Mouse (Mus musculus) ovary, postnatal 36 days (tissue): ENCODE results near the gene Cib1.
A peak's percentile ranks its signal among the peaks of the same experiment; 100 is the strongest.

Experiments
- DNase-seq: peaks from one replicate; pipeline ENCODE4 v3.0.0; 2022; ENCODE audit warnings: low spot score, mixed read lengths

Cib1 gene

DNA sequence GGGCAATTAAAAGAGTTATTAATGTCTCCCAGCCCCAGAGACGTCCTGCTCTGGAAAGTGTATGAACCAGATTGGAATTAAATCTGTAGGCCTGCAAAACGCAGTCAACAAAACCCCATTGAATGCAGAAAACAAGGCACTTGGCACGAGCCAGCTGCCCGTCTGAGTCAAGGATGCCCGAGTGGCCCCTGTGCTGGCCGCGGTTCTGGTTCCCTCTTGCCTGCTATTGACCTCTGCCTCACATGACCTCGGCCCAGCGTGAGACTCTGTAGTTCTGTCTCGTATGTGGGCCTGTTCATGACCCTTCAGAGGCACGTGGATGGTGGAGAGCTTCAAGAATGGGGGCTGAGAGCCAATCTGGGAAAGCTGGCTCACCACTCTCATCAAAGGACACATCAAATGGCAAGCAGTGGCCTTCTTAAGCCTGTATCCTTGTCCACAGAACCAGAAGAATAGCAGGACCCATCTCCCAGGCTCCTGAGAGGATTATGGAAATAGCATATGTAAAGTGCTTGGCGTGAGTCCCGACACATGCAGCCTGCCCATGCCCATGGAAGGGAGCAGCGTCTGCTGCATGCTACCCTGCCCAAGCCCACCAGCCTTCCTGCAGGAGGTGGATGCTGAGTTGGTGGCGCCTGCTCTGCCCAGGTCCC lies 30.6 kb downstream of the Cib1 start:
- no peak for DNase-seq

DNA sequence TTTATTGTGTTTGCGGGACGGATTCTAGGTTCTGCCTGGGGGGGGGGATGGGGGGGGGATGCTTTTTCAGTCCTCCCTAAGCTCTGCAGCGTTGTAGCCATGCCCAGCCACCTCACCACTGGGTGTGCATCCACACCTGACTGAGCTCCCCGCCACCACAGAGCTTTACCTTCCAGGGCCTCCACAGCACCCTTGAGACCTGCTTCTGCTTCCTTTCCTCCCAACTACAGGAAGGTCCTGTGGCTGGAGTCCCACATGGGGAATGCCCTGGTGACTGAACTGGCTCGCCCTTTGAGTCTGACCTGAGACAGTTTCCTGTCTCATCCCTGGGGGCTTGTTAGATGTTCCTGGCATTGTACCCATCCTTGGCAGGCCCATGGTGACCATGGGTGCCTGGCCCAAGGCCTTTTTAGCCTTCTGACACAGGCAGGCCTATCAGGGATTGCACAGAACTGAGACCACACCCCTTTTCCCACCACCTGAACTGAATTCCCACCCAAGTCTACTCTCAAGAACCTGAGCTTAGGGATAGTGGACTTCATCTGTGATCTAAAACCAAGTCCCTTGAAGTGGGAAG lies 31.6 kb downstream of the Cib1 start:
- DNase-seq = no peak

DNA sequence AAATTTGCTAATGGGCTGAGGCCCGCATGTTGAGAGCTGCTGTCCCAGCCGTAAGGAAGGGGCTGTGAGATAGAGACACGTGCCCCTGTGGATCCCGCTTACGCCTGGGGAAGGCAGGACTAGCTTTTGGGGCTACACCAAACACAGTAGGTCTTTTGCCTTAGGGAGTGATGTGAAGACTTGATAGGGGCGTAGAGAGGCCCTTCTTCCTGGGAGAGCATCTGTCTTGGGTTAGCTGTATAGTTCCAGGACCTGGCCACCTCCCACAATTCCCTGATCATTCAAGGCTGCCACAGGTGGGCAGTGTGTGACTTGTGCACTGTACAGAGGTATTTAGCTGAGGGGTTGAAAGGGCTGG lies 32.0 kb downstream of the Cib1 start:
- DNase-seq = no peak

DNA sequence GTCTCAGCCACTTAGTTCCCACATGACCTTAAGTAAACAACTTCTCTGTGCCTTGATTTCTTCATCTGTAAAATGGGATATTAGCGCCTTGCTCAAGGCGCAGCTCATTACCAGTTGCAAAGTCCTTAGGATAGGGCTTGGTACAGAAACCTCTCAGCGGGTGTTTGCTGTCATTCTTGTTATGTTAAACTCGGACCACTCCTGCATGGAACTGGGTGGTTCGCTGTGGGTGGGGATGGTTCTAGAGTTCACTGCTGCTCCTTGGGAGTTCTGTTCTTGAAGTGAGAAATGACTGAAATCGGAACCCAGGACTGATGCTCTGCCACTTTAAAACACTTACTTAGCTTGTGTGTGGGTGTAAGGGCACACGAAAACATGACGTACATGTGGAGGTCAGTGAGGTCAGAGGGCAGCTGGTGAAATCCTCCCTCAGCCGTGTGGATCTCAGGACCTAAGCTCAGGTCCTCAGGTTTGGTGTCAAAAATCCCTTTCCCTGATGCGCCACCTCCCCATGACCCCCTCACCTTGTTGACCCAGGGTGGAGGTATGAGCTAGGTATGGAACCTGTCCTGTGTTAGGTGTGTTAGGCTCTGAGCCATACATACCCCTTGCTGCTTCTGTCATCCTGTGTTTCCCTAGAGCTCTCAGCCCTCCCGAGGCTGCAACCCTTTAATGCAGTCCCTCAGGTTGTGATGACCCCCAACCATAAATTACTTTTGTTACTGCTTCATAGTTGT lies 32.6 kb downstream of the Cib1 start:
- DNase-seq = no peak

DNA sequence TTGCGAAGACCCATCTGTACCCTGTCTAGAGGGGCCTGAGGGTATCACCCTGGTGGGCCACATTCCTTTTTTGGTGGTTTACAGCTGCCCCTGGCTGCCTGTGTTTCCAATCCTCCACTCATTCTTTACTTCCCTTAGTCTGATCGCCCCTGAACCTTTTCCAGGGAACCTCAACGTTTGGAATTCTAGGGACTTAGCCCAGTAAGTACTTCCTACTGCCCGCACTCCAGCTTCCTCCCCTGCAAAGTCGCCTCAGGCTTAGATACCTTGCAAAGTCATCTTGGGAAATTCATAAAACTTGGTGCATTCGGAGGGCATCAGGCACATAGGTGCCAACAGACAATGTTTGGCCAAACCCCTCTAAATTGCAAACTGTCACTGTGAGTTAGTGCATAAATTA lies 33.3 kb downstream of the Cib1 start:
- DNase-seq = no peak

DNA sequence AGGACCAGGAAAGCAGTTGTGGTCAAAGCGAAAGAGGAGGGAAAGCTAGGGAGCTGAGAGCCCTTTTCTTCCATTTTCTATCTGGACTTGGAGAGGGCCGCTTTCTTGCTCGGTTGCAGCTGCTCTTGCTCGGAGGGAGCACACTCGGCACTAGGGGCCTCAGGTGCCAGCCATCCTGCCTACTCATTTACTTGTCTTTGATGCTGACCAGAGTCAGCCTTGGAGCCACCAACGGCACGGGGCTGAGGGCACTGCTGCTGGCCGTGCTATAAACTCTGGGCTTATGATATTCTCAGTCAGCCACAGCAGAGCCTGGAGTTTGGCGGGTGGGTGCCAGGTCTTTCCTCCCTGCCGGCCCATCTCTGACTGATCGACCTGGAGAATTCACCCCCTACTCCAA lies 33.8 kb downstream of the Cib1 start:
- no peak for DNase-seq

DNA sequence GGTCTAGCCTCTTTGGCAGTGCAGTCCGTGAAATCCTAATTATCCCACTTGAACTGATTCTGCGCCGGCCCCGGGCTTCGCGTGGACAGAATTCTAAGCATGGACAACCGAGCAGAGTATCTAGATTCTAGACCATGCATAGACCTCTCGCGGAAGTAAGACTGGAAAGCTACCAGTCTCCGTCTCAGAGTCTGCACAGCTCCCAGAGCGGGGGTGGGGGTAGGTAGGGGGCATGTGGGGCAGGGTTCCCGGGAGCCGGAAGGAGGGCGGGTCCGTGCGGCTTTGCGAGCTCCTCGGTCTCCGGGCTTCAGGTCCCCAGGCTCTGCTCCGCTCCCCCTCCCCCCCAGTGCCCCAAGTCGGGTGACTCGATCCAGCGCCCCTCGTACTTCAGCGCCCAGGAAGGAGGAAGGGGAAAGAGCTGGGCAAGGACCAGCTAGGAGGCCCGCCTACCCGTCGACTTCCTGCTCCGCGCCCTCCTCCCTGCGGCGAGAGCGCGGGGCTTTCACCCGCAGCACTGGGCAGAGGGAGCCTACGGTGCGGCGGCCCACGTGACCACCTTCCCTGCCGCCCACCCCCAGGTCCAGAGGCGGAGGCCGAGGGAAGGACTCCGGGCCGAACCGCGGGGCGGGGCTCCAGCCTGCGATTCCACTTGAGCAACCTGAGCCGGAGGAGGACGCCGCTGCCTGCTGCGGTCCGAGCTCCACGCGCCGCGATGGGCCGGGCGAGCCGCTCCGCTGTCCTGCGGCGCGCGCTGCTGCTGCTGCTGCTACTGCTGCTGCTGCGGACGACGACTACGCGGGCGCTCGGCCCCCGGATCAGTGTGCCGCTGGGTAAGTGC lies 34.5 kb downstream of the Cib1 start:
- peak; percentile 89 for DNase-seq

DNA sequence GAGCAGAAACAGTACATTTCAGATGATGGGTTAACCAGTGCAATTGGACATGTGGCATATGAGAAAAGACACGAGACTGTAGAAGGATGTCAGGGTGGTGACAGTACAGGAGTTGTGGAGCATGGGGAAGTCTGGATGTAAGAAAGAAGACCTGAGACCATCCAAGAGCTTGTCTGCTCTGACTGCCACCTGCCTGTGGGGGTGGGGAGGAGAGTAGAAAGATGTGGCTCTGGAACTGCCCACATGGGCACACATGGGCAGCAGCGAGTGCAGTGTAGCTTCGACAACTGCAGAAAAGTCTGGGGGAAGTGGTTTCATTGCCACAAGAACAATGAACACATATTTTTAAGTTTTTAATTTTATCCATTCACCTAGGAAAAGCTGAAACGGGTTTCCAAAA lies 35.2 kb downstream of the Cib1 start:
- DNase-seq = no peak

DNA sequence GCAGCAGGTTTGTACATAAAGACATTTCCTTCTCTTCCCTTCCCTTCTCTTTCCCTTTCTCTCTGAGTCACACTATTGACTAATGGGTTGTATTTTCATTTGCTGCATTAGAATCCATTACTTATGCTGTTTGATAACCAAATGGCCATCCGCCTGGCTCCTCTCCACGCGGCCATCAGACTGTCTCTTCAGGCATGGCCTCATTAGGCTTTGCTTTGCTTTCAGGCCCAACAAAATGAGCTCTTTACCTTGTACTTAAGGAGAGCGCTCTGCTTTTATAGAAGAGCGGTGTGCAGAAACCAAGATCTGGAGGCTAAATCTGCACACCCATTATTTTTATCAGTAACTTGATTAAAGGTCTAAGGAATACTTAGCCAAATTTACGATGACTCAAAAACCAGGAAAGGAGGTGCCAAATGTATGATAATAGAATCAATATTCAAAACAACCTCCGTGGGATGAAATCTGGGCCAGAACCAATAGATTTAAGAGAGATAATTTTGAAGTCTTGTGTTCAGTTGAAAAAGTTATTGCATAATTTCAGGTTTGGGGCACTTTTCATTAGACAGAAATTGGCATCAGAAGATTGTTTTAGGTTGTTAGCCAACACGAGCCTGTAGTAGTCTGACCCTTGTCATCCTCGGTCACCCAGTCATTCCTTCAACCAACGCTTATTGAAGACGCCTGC lies 36.9 kb downstream of the Cib1 start:
- no peak for DNase-seq

DNA sequence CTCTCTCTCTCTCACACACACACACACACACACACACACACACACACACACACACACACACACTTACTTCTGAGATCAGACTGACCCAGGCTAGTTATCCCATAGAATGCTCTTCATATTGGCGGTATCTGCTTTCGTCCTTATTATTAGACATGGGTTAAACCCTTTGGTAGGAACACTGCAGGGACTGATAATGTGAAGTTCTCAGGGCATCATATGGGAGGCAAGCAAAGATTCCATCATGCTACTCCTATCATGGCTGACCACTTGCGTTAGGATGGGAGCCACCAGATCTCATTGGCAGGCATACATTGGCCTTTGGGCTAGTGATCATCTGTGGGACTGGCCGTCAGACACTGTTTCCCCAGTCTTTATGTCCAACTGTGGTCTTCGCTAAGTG lies 37.5 kb downstream of the Cib1 start:
- no peak for DNase-seq

DNA sequence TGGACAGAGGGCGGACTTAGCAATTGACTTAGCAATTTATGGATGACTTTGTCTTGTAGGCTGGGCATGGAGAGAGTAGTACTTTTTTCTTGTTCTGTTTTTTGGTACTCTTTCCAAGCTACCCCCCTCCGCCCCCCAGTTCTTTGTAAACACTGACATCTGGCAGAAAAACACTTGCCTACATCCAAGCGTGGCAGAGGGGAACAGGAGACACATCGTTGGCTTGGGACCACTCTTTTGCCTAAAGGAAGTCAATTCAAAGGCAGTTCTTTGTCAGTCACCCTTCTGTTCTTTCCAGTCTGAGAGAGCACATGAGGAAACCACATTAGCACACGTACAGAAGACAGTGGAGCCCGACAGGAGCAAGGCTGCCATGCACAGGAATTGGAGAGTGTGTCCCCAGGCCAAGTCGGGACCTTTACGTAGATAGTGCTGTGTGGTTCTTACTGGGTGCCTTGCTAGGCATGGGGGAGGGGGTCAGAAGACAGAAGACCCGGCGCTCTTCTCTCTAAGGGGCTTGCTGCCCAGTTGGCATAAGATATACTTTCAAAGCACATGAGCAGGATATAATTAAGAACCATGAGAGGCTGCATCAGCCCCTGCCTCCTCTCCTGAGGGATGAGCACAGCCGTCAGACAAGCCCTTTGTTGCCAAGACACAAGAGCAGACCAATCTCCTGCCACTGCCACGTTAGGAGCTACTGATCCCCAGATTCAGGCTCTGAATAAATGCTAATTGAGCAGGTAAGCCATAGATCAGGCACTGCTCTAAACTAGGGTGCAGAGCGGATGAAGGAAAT lies 38.5 kb downstream of the Cib1 start:
- DNase-seq = no peak

DNA sequence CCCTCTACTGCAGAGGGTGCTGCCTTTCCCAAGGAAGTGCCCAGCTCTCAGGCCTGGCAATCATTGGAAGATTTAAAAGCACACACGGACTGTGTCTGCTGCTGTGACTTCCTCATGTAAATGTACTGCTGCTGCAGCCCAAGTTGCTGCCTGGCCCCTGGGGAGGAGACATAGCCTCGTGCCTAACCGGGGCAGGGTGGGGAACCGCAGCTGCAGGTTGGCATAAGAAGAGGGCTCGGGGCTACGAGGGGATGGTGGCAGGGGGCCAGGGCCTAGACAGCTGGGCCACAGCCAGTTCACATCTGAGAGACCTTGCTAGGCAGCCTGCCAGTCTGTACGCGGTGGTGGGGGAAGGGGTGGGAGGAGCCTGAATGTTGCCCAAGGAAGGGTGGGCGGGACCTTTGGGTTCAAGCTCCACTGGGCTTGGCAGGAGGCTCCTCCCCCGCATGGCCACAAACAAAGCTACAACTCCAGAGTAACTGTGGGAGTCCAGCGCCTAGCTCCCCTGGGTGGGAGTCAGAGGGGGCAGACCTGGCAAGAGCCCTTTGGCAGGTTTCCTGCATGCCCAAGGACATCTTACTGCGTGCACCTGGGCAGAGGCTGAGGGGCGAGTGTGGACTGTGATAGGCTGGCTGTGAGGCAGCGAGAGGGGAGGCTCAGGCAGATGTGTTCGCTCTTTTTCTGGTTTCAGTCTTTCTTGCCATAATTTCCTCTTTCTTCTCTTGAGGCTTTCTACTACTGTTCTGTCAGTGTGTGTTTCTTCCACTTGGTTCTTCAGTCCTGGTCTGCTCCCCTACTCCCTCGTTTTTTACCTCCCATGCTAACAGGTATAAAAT lies 40.2 kb downstream of the Cib1 start:
- peak; percentile 88 for DNase-seq

DNA sequence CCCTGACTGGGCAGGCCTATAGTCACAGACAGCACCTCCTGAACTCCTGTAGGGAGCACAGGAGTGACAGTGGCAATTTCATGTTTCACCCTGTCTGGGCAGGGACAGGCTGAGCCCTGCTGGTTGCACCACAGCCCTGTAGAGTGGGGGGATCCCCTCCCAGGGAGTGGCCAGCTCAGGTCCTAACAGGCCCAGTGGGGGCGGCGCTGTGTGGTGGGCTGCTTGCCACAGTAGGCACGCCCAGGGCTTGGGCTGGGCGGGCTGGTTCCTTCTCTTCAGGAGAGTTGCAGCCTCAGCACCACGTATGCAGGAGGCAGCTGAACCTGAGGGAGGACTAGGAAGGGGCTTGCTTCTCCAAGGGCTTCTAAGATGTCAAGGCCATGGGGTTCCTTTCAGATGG lies 41.2 kb downstream of the Cib1 start:
- DNase-seq = peak; percentile 64

DNA sequence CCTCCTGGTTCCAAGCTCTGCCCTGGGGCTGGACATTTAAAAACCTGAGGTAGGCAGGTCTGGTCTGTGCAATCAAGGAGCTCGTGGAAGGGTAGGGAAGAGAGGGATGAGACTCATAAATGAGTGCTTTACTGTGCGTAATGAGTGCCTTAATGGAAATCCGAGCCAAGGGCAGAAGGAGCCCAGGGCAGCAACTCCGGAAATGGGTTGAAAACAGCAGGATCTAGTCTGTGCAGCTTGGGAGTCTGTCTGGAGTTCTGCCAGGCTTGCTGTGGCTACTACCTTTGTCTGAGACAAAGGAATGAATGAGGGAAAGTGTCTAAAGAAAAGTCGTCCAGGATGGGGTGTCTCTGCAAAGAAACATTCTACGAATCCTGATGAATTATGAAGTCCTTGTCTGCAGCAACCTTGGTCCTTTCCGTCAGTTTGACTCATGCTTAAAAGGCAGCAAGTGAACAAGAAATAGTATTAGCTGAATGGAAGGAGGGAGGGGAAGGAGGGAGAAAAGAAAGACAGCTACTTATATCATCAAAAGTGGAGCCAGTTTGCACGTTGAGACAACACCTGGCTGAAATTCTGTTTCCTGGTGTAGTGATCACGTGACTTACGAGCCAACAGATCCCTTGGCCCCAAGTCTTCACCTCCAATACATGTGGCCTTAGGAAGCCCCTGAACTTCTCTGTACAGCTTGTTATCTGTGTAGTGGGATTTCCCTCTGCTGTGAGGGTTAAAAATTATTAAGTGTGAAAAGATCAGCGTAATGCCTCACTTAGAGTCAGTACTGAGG lies 43.3 kb downstream of the Cib1 start:
- DNase-seq = no peak

DNA sequence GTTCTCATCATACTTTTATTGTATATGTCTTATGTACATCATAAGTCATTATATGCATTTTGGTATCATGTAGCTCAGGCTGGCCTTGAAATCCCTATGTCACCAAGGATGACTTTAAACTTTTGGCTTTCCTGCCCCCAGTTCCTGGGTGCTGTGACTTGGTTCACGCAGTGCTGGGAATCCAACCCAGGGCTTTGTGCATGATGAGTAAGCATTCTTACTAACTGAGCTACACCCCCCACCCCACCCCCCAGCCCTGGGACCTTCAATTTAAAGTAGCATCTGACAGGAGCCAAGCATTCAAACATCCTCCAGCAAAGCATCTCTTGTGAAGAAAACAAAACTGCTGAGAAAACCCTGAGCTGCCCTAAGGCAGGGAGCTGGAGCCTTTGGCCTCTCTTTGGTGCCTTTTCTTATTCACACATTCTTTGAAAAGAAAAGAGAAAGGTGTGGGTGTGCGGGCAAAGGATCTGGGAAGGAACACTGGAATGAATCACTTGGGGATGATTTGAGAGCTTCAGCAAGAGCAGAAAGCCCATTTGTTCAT lies 44.0 kb downstream of the Cib1 start:
- no peak for DNase-seq

DNA sequence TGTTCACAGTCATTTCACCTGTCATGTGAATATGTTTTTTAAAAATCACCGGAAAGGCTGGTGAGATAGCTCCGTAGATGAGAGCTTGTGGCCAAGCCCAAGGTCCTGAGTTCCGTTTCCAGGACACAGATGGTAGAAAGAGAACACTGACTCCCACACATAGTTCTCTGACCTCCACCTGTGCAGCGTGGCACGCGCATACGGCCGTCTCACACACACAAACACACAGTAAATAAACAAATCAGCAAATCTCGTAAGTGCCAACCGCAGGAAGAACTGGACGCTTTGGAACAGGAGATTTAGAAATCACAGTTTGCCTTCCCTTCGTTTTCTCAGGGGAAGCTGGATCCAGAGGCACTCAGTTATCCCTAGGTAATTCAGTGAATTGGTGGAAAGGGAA lies 45.1 kb downstream of the Cib1 start:
- no peak for DNase-seq

DNA sequence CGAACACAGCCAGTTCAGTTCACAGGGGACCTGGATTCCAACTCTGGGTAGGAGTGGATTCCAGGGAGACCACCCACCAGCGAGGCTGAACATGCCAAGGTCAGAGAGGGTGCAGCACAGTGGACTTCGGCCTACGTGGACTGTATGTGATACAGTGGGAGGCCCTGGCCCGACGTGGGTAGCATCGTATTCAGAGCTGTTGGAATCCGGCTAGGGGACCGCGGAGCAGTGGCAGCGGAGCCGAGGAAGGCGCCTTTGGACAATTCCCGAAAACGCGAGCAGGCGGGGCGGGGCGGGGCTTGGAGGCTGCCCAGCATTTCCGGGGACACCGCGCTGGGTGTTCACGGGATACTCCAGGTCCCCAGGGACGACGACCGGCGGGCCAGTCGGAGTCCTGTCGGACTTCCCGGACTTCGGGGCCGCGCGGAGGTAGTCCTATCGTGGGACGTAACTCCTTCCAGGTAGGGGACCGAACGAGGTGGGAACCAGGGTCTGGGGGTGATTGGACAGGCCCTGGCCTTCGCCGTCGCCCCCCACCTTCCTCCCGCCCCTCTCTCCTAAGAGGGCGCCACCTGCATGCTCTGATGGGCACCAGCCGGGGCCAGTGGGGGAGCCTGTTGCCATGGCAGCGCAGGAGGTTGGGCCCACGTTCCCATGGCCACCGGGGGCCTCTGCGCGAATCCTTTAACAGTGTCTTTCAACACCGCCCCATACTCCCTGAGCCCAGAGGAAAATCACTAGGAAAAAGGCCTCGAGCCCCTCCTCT lies 45.9 kb downstream of the Cib1 start, which contains the start of gene Sema4b:
TSS of gene Sema4b (plus strand) at position 311 of the 766 bp plus-strand sequence.
- peak; percentile 96 for DNase-seq

DNA sequence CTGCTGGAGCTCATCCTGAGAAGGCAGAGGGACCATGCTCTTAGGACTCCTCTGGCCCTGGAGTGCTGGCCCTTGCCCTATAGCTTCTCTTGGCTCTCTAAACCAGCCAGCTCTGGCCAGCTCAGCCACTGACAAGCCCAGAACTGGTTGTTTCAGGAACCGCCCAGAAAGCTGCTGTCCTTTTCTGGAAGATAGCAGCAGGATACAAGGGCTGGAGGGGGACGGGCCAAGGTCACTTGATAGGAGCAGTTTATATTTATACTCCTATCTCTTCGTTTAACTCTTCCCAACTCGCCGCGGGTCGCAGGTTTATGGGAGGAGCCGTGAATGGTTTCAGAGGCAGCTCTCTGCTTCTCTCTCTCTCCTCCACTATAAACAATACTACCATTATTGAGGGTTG lies 46.6 kb downstream of the Cib1 start:
- DNase-seq = peak; percentile 74
